Mouse (Mus musculus) neural tube, embryonic 11.5 days (tissue): Measurements from ENCODE around the gene Tbc1d32. TPM values are rescaled to one million over a fixed set of nuclear protein-coding genes. Genes with fewer than 3 reads are reported as not detected.

Experiments used
- ATAC-seq: fragments of 200-750 bp; cut with Nextera tagmentation; 2 replicates; pipeline ENCODE4 v1.8.0; 2017; ENCODE audit warnings: moderate number of reproducible peaks, mild to moderate bottlenecking, moderate TSS enrichment, moderate library complexity; ENCODE audit not compliant: insufficient read depth, low FRiP score, low TSS enrichment
- DNase-seq: peaks from one replicate; pipeline ENCODE4 v3.0.0-alpha.2; 2015; ENCODE audit warnings: low spot score
- H3K27ac ChIP-seq: fragments of 300-500 bp; sonication (generic); 2 replicates; pipeline ENCODE4 v1.5.1; 2014; ENCODE audit warnings: low read depth, mild to moderate bottlenecking, low read length
- H3K27me3 ChIP-seq: fragments of 300-500 bp; sonication (generic); 2 replicates; pipeline ENCODE4 v1.6.1; 2014; ENCODE audit warnings: mild to moderate bottlenecking, low read length, mixed read lengths; ENCODE audit not compliant: control insufficient read depth, insufficient read depth
- H3K36me3 ChIP-seq: fragments of 300-500 bp; sonication (generic); 2 replicates; pipeline ENCODE4 v1.6.1; 2014; ENCODE audit warnings: mild to moderate bottlenecking, low read length, moderate library complexity, mixed read lengths; ENCODE audit not compliant: control insufficient read depth, insufficient read depth
- H3K4me1 ChIP-seq: fragments of 300-500 bp; sonication (generic); 2 replicates; pipeline ENCODE4 v1.6.1; 2014; ENCODE audit warnings: low read length, mixed read lengths; ENCODE audit not compliant: control insufficient read depth, insufficient read depth
- H3K4me2 ChIP-seq: fragments of 300-500 bp; sonication (generic); 2 replicates; pipeline ENCODE4 v1.6.1; 2014; ENCODE audit warnings: low read depth, mild to moderate bottlenecking, moderate library complexity
- H3K4me3 ChIP-seq: fragments of 300-500 bp; sonication (generic); 2 replicates; pipeline ENCODE4 v1.5.1; 2014; ENCODE audit warnings: low read depth, low read length
- H3K9ac ChIP-seq: fragments of 300-500 bp; sonication (generic); 2 replicates; pipeline ENCODE4 v1.6.1; 2014; ENCODE audit warnings: mild to moderate bottlenecking, low read length
- H3K9me3 ChIP-seq: fragments of 300-500 bp; sonication (generic); 2 replicates; pipeline ENCODE4 v1.6.1; 2016; ENCODE audit warnings: low read length; ENCODE audit not compliant: control insufficient read depth
- WGBS: fragments of 180-500 bp; shearing (Covaris S2); extraction: QIAGEN DNeasy Blood & Tissue Kit; methylation state at CpG from one replicate; pipeline ENCODE4 v1.1.7; 2014; 5-methylcytosine and 5-hydroxymethylcytosine counted together
- polyA plus RNA-seq: library from polyadenylated mRNA; unstranded; fragments of >200 nt; fragmentation: Nextera tagmentation; extraction: Ambion mirVana; gene quantifications from 2 replicates; pipeline ENCODE4 v1.2.1, GENCODE M21; 2014

Tbc1d32 gene
- polyA plus RNA-seq = 3.3 and 4.2 TPM in 2 replicates

DNA sequence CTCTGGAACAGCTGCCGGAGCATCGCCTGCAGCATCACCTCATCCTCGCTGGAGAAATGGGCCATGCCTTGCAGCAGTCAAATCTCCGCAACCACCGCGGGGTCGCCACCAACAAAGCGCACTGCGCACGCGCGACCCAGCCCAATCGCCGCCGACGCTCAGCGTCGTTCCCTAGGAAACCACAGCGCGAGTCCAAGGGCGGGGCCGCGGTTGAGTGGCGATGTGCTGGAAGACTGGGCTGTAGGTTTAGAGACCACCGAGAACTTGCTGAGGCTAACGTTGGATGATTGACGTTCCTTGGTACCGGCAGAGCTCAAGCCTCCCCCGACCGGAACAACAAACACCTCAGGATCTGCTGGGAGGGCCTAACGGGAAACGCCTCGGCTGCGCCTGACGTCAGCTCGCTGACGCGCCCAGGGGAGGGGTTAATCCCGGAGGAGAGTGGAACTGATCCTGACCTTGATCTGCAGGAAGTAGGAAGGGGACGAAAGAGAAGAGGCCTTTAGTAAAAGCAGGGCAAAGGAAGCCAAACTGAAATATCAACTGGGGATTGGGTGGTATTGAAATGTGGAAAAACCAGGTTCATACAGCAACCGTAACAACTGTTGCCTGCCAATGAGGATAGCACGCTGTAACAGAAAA is at the start of gene Tbc1d32:
Gene Tbc1d32 (minus strand): TSS at position 122 of the 642 bp plus-strand sequence.
- peak; percentile 95 for DNase-seq
- ATAC-seq = peak; percentile 98
- Histone ChIP-seq H3K27me3 (no peaks in the 10 kb centered on the region), H3K4me1 (no peaks in the 10 kb centered on the region), H3K36me3 (no peaks in the 10 kb centered on the region), H3K4me2 (peak within 1 kb of the TSS; percentile 41), H3K9me3 (no peaks in the 10 kb centered on the region), H3K4me3 (peak within 1 kb of the TSS; percentile 48), H3K27ac (peak within 1 kb of the TSS; percentile 79), H3K9ac (peak within 1 kb of the TSS; percentile 19)
- 4% methylated on average over 42 of the region's 42 CpGs for WGBS

DNA sequence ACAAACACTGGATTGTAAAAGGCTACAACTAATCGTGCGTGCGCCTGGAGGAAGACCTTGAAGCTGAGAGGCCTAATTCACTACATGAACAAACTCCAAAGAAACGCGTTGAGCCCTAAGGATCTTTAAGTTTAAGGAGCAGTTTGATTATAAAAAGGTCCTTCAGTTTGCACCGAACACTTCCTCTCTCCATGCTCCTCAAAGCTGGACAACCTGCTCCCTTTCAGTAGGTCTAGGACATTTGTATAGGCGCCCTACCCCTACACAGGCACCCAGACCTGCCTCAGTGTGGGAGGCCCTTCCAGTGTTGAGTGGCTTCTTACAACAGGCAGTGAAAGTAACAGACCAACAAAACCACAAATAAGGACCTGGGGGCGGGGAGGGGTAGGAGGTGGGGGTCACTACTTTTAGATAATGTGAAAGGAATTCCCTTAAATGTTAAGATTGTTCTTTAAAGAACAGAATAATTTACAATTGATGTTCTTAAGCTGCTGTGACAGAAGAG is 666 bp downstream of the Tbc1d32 start:
- Histone ChIP-seq H3K27ac (no peak overlapping the region), H3K9ac (peak overlapping the region; percentile 19; the same call in 1 of the 2 replicates), H3K27me3 (no peaks in the 10 kb centered on the region), H3K36me3 (no peaks in the 10 kb centered on the region), H3K4me3 (peak overlapping the region; percentile 48), H3K4me2 (peak overlapping the region; percentile 41), H3K9me3 (no peaks in the 10 kb centered on the region), H3K4me1 (no peaks in the 10 kb centered on the region)
- no peak for ATAC-seq
- no peak for DNase-seq
- WGBS = 80% methylated on average over 8 of the region's 8 CpGs

DNA sequence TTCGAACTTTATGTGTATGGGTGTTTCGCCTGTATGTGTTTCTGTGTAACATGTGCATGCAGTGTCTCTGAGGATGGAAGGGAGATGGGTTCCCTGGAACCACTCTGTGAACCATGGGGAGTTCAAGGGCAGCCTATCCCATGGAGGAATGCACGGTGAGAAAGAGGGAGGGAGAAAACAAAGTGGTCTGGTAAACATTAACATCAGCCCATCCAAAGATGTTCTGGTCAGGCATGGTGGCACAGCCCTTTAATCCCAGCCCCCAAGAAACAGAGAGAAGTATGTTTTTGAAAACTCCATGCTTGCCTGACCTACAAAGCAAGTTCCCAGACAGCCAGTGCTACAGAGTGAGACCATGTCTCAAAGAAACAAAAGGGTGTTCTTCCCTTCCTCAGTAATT is 12.7 kb downstream of the Tbc1d32 start:
- ATAC-seq = no peak

DNA sequence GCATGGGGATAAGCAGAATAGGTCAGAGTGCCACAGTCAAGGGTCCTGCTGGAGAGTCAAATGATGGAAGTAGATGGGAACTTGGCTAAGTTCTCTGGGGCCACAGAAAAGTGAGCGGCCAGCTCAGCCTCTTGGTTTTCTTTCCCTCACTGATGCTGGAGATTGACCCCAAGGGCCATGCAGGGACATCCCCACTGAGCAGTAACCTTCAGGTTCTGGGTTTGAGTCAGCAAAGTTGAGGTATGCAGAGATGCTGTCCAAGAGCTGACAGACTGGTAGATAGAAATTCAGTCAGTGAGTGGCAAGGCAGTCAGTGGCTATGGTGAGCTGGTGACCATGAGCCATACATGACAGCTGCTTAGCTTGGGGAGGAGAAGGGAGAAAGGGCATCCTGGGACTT is 18.1 kb downstream of the Tbc1d32 start:
- Histone ChIP-seq H3K9me3 (no peaks in the 10 kb centered on the region), H3K9ac (no peak overlapping the region), H3K4me2 (no peak overlapping the region), H3K27ac (no peak overlapping the region), H3K4me3 (no peak overlapping the region), H3K36me3 (no peaks in the 10 kb centered on the region), H3K4me1 (no peaks in the 10 kb centered on the region), H3K27me3 (no peaks in the 10 kb centered on the region)
- ATAC-seq (no peak), DNase-seq (no peak)
- 87% methylated on average over 1 of the region's 1 CpGs for WGBS

More for the DNA sequence above, 12.7 kb downstream of the Tbc1d32 start:
- no peak overlapping the region for H3K4me3 ChIP-seq
- DNase-seq = no peak
- H3K36me3 ChIP-seq = no peaks in the 10 kb centered on the region
- no peak overlapping the region for H3K27ac ChIP-seq
- H3K4me2 ChIP-seq = no peak overlapping the region
- no peaks in the 10 kb centered on the region for H3K27me3 ChIP-seq
- no peaks in the 10 kb centered on the region for H3K4me1 ChIP-seq
- H3K9me3 ChIP-seq = no peaks in the 10 kb centered on the region
- no peak overlapping the region for H3K9ac ChIP-seq
- WGBS = 72% methylated on average over 3 of the region's 3 CpGs

DNA sequence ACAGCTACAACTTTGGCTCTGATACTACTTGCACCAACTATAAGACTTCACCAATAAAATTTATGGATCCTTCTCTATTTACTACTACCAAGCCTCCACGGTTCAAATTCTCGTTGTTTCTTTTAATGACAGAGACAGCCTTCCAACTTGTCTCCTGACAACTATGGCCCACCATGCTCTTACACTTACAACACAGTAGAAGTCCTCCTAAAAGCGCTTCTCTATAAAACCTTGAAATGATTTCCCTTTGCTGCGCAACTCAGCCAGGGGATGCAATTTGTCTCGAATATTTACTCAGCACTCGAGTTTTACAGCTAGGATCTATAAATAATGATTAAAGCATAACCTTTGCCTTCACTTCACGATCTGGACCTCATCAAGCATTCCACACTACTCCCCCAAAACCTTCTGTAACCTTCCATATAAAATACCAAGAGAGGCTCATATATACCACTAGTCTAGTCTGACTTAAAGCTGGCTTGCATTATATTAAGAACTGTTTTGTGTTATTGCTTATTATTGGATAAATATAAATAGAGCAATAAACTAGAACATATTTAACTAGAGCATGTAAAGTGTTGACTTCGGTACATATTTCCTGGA is 21.6 kb downstream of the Tbc1d32 start:
- H3K4me3 ChIP-seq = no peak overlapping the region
- H3K9me3 ChIP-seq = no peaks in the 10 kb centered on the region
- DNase-seq (no peak), ATAC-seq (no peak)
- no peak overlapping the region for H3K27ac ChIP-seq
- H3K4me1 ChIP-seq = no peaks in the 10 kb centered on the region
- no peak overlapping the region for H3K4me2 ChIP-seq
- 78% methylated on average over 8 of the region's 8 CpGs for WGBS
- H3K27me3 ChIP-seq = no peaks in the 10 kb centered on the region
- no peaks in the 10 kb centered on the region for H3K36me3 ChIP-seq
- no peak overlapping the region for H3K9ac ChIP-seq

DNA sequence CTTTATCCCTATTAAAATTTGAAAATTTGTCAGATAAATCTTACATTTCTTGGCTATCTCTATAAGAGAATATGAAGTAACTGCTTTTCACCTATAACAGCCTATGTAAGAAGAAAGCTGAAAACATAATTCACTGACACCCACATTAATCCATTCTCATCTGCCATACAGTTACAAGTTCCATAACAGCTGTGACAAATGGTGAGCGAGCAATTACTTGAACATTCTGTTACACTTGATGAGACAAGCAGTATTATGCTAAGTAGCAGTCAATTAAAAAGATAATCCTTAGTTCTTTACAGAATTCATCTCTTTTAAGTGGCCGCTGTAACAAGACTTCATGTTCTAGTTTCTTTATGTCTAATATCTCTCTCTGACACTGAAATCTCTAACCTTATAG is 24.1 kb downstream of the Tbc1d32 start:
- WGBS = 96% methylated on average over 2 of the region's 2 CpGs
- Histone ChIP-seq H3K4me3 (no peak overlapping the region), H3K36me3 (no peaks in the 10 kb centered on the region), H3K9me3 (no peaks in the 10 kb centered on the region), H3K4me2 (no peak overlapping the region), H3K4me1 (no peaks in the 10 kb centered on the region), H3K27ac (no peak overlapping the region), H3K9ac (no peak overlapping the region), H3K27me3 (no peaks in the 10 kb centered on the region)
- DNase-seq = no peak
- ATAC-seq = no peak

DNA sequence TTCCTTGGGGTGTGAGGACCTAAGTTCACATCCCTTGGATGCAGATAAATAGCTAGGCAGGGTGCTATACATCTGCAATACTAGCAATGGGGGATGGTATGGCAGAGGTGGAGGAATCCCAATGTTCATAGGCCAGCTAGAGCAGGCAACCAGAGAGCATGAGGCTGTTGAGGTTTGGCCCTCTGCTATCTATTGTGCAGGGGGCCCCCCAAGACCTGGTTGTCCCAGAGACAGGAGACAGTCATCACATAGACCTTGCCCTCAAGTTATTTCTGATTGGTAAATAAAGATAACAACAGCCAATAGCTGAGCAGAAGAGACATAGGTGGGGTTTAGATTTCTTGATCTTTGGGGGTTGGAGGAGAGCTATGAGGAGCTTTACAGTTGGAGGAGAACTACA is 28.6 kb downstream of the Tbc1d32 start:
- H3K4me1 ChIP-seq = no peaks in the 10 kb centered on the region

DNA sequence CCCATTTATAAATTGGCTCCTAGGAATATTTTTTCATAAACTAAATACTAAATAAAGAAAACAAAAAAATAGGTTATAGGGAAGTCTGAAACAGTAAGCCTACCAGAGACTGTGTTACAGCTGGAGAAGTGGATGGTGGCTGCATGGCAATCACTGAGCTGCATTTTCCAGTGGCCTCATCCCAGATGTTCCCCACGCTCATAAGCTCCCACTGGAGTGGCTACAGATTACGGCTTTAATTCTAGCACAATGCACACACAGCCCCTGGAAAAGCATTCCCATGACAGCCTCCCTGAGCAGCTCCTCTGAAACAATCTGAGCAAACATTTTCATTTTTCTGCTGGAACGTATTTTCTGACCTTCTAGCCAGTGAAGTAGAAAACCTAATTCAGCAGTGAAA is 29.8 kb downstream of the Tbc1d32 start:
- no peaks in the 10 kb centered on the region for H3K4me1 ChIP-seq
- H3K4me2 ChIP-seq = no peak overlapping the region
- H3K9ac ChIP-seq = no peak overlapping the region
- H3K4me3 ChIP-seq = no peak overlapping the region
- no peaks in the 10 kb centered on the region for H3K9me3 ChIP-seq
- no peaks in the 10 kb centered on the region for H3K36me3 ChIP-seq
- no peaks in the 10 kb centered on the region for H3K27me3 ChIP-seq
- no peak overlapping the region for H3K27ac ChIP-seq
- WGBS = 71% methylated on average over 3 of the region's 3 CpGs
- ATAC-seq (no peak), DNase-seq (no peak)

More for the DNA sequence above, 28.6 kb downstream of the Tbc1d32 start:
- no peak overlapping the region for H3K4me2 ChIP-seq
- H3K9me3 ChIP-seq = no peaks in the 10 kb centered on the region
- H3K9ac ChIP-seq = no peak overlapping the region
- H3K27ac ChIP-seq = no peak overlapping the region
- H3K36me3 ChIP-seq = no peaks in the 10 kb centered on the region
- H3K4me3 ChIP-seq = no peak overlapping the region
- ATAC-seq (no peak), DNase-seq (no peak)
- no peaks in the 10 kb centered on the region for H3K27me3 ChIP-seq

DNA sequence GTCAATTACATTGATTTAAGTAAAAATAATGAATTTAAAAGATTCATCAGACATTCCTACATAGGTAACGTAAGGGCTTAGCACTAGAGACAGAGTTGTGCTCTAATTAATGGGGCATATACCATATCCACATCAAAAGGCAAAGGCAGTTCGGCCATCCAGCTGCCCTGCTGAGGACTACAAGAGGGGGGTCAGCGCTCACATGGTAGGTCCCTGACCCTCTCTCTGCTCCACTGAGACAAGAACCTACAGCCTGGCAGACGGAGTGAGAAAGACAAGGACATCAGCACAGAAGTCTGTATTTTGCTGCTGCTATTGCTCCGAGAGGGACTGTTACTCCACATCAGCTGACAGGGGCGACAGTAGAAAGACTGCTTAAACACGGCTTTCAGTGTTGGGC is 34.2 kb downstream of the Tbc1d32 start:
- no peak overlapping the region for H3K4me3 ChIP-seq
- no peak for ATAC-seq
- H3K36me3 ChIP-seq = no peaks in the 10 kb centered on the region
- no peak overlapping the region for H3K4me2 ChIP-seq
- DNase-seq = no peak
- no peaks in the 10 kb centered on the region for H3K9me3 ChIP-seq
- no peaks in the 10 kb centered on the region for H3K4me1 ChIP-seq
- 77% methylated on average over 7 of the region's 7 CpGs for WGBS
- H3K9ac ChIP-seq = no peak overlapping the region
- H3K27me3 ChIP-seq = no peaks in the 10 kb centered on the region
- no peak overlapping the region for H3K27ac ChIP-seq
